Mouse (Mus musculus) lung, postnatal 10 days (tissue): ENCODE measurements at regions not wholly inside any gene's neighbourhood (a gene's known extent, or its start where the extent isn't known, plus 50 kb on each side); places are given as distances from the start of the nearest gene placed in this dataset.

Experiments
- DNase-seq: peaks from one replicate; pipeline ENCODE4 v3.0.0; 2021

DNA sequence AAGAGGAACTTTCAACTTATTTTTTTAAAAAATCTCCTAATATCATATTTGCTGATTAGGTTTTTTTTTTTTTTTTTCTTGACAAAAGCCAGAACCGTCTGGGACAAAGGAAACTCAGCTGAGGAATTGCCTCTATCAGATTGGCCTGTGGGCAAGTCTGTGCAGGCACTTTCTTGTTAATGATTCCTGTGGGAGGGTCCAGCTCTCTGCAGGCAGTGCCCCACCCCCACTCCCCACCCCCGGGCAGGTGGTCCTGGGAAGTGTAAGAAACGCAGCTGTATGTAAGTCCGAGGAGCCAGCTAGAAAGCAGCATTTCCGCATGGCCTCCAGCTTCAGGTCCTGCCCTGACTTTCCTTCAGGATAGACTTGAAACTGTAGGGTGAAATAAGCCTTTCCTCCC lies 377.7 kb downstream of the Sox2 start:
- no peak for DNase-seq

DNA sequence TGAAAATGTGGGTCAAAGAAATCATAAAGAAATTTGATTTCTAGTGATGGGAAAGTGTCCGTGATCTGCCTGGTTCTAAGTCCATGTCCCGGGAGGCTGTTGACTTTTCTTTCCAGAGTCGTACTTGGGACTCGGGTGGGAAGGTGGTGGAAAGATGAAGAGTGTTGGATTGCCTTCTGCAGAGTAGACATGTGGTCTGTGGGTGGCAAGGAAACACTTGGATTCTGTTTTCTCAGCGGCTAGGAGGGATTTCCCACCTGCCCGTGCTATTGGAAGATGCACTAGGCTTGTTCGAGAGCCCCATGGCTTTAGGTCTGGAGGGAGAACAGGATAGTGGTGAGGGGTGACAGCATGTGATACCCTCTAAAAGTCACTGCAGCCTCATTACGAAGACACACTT lies 379.7 kb downstream of the Sox2 start:
- DNase-seq = no peak

DNA sequence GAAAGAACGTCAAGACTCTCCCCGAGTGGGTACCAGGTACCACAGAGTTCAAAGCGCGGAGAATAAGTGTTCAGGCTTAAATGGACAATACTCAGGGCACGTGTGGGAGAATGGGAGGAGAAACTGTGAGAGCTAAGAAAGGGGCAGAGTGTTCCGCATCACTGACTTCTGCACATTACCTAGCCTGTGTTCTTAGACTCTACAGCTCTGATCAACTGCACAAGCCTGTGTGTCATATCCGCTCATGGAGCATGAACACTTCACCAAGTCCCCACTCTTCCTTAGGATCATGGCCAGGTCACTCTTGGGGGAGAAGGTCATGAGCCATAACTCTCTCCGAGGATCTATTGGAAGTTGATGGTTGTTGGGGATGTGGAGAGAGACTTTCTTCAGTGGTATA lies 383.4 kb downstream of the Sox2 start:
- no peak for DNase-seq

DNA sequence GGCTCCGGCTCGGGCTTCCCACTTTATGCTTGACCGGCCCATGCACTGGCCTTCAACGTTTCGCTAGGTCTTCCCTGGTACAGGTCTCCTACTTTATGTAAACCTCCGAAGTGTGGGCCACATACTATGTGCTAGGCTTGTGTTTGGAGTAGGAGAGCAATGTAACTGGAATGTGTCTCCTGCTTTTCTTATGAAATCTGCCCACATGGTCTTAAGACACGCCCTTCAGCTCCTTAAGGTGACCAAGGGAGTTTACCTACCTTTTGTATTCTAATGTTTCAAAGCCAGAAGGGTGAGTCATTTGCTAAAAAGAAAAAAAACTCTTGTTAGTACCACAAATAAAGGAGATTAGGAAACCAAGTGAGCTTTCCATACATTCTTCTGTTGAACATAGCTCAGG lies 385.0 kb downstream of the Sox2 start:
- DNase-seq = peak; percentile 3

DNA sequence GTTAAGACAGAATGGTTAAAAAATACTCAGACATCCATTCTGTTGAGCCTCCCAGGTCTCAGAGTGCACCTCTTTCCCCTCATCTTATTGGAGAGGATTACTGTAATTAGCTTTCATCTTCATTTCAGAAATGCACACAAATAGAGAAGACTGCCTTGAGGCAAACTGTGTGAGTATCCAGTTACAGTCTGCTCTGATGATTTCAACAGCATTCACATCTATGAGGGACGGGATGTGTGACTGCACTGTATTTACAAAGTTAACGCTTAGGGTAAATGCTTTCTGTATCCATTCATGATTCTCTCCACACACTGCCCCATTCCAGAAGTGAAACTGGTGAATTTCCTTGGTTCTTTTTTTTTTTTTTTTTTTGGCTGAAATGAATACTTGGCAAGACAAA lies 393.5 kb downstream of the Sox2 start:
- DNase-seq = no peak

DNA sequence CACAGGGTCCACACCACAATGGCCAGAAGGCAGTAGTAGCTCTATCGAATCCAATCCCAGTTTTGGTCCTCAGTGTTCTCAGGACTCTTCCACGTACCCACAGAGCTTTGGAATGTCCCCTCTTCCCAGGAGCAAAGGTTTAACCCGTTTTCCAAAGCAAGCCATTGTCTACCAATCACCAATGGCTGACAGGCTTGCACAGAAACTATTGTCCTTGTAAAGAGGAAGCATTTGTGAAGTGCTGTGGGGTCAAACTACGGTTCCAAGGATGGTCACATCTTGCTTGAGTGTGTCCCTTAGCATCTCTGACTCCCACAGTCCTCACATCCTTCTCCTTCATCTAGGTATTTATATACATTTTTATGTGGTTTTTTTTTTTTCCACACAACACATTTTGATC lies 409.2 kb downstream of the Sox2 start:
- DNase-seq = no peak

DNA sequence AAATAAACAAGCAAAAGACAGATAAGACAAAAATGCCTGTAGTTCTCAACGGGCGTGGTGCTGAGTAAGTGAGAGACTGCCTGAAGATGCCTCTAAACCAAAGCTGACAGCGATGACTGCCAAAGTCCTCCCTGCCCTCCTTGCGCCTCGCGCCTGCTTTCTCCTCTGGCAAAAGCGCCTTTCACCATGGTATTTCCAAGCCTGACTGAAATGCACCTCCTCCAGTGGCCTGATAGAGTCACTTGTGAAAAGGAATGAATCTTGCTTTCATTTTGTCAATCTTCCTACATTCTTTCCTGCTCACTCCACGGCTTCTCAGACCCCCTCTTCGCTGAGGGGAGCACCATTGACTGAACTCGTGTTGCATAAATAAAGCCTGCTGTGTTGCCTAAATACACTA lies 409.8 kb downstream of the Sox2 start:
- no peak for DNase-seq

DNA sequence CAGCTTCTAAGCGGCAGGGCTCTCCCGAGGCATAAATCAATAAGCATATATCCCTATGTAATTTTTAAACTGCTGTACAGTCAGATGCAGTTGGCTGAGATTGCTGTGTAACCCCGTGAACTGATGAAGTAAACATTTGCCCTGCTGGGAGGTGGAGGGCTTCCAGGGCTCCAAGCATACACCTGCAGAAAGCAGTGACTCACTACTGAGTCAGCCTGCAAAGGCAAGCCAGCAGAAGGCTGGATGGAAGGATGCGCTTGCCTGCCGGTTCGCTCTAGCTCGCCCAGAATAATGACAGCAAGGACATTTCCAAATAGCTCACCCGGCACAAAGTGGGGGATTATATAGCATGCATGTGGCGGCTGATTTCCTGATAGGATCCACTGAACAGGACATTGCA lies 416.6 kb downstream of the Sox2 start:
- DNase-seq = no peak

DNA sequence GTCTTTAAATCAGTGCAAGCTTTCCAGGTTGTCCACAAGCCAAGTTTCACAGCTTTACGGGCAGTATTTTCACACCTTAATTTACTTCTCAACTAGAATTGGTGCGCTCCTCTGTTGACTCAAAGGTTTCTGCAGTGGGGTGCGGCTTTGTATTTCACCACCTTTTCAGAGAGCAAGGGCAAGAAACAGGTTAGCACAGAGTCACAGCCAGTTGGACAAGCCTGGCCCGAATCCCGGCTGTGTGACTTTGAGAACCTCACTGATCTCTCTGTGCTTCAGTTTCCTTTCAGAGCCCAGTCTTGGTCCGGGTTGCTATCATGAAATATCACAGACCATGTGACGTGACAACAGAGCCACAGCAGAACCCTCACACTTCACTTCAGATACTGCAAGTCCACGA lies 418.4 kb downstream of the Sox2 start:
- DNase-seq = no peak

DNA sequence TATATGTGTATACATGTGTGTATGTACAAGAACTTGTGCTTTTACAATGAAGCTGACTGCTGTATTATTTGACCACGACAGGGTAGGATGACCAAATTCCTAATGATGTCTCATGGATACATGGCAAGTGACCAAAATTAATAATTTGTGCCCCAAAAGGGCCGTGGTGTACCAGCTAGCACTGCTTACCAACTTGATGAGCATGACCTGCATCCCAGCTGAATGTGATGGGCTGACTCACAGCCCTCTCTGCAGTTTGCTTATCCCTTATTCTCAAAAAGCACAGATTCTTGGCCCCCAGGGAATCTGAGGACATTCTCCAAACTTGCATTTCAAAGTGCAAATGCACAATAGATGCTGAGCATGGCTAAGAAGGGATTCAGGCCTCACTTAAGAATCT lies 420.8 kb downstream of the Sox2 start:
- no peak for DNase-seq

DNA sequence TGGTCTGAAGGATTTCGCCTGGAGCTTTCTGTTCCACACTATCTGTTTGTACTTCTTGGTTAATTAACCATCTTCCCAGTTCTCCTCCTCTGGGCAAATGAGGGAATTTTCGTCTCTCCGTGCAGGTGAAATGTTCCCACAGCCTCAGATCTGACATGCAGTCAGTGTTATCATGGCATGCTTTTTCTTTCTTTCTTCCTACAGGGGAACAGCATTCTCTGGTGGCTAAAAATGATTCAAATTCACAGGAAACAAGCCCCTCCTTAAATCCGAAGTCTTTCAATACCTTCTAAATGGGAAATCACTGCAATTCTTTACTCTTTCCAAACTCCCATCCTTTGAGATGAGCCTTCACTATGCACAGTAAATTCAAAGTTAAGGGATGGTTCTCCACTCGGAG lies 429.7 kb downstream of the Sox2 start:
- no peak for DNase-seq

DNA sequence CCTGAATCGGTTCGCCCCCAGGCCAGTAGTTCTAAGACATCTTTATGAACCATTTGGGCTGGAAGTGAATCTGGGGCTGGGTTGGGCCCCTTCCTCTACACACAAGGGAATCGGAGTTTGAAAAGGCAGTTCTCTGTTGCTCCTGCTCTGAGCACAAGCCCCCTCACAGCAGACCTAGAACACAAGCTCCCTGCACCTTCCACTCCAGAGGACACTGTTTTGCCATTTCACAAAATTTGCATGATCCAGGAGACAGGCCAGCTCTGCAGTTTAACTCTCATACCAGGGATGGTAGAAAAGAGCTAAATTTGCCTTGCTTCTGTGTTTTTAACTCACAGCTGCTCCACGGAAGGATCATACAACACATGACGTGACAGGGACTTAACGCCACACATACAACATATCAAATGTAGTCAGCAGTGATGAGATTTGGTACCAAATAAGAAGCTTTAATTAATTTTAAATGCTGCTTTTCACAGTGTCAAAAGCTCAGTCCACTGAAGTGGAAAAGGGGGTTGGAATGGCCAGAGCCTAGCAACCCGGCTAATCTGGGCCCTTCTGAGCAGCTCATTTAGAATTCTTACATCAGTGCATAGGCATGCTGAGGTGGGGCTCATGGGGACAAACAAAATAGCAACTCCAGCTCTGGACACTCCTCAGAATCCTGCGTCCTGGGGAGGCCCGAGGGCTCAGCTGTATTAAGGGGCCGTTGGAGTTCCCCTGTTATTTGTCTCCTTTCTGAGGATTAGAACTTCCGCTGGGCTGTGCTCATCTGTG lies 434.1 kb downstream of the Sox2 start:
- DNase-seq = peak; percentile 9

DNA sequence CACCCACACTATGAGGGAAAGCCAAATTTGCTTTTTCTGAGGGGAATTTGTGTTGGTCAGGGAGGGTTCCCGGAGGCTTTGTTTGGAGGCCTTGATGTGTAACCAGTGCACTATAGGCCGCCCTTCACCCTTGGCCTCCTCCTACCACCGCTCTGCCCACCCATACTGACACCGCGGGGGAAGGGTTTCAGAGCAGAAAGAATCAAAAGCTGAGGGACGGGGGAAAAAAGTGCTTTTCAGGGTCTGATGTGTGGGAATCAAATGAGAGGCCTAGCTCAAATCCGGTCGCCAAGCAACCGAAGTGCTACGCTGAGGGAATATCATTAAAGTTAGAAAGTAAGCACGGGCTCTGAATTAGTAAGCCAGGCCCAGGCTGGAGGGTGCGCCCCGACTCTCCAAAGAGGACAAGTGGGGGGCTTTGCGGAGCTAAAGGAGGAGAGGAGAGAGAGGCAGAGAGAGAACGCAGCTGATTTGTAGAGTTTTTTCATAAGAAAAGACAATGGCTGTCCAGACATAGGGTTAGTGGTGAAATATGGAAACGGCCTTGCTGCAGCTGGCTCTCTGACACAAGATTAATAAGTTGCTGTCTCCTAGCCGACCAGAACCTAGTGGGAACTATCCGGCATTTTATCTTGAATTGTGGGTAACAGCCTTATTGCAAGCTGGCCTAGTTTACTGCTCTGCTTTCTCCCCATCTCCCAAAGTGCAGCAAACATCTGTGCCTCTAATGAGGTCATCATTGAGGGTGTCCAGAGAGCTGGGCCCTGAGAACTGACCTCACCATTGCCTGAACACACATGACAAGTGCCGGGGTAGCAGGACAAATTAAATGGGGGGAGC lies 438.3 kb downstream of the Sox2 start:
- DNase-seq = no peak

DNA sequence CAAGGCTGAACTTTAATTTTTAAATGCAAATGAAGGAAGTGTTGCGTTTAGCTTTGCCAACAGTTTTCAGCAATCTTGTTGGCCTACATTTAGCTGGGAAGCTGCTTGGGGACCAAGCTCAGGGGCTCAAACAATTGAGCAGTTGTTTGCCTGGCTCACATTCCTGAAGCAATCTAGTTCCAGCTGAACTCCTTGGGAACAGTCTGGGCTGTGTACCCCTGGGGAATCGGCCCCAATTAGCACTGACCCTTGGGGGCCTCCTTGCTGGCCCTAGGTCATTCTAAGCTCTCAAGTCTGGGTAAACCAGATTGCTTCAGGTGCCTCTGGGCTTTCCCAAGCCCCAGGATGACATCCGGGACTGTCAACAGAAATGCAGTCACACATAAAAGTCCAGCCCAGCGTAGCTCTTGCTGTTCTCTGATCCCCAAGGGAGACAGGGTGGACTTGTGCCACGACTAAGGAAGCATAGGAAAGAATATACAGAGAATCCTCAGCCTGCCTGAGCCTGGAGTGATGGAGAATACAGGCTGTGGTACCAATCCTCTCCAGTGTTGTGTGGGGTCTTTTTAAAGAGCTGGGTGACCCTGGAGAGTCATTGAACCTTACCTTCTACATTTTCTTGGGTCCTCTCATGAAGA lies 440.4 kb downstream of the Sox2 start:
- DNase-seq = no peak

DNA sequence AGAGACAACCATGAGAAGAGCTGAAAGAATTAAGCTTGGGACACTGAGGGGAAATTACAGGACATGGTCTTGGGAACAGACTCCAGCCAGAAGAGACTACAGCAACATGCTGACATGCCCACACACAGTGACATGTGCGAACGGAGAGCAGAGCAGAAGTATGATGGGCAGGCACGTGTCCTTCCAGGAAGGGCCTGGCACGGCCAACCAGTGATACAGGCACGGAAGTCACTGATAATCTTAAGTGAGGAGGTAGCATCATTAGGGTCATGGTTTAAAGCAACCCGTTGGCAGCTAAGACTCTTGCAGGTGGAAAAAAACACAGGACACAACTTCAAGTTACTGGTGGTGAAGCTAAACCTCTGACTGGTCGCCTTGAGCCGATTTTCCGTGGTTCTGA lies 442.8 kb downstream of the Sox2 start:
- no peak for DNase-seq

DNA sequence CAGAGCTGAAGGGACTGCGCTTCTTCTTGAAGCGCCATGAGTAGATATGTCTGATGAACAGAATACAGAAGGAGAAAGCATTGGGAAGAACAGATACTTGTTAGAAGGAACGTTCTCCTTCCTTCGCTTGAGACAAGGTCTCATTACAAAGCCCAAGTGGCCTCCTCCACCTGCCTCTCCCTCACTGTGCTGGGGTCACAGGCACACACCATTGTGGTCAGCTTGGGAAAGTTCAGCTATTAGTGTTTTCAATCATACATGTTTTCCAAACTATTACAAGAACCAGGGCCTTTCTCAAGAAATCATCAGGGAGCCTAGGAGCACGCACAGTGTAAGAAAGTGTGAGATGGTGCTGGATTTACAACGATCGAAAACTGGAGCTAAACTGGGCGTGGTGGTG lies 445.0 kb downstream of the Sox2 start:
- no peak for DNase-seq

DNA sequence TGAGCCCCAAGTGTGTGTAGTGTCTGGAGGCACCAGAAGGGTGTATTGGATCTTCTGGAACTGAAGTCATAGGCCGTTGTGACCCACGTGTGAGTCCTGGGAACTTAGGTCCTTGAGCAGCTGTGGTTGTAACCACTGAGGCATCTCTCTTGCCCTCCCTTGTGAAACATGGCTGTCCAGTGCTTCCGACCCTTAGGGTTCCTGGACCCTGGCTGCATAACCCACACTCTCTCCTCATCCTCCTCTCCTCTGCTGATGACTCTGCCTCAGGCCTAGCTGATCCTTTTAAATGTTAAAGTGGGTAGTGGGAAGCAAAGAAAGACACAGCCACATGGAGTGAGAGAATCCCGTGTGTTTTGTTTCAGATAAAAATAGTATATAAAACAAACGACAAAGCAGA lies 446.2 kb downstream of the Sox2 start:
- no peak for DNase-seq

DNA sequence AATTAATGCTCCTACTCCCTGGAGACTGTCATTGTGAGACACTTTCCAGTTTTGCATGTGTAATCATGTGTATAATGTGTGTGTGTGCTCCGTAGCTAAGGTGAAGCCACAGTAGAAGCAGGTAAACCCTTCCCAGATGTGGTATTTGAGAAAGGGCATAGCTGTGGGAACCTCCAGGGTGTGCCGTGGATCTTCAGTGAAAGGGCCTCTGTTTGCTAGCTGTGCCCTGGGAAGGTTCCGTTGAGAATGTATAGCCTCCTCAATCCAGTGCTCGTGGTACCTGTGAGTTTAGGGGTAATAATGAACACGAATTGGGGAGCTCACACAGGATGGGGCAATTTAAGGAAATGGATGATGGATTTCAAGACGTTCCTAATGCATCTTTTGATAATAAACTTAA lies 447.6 kb downstream of the Sox2 start:
- DNase-seq = no peak

DNA sequence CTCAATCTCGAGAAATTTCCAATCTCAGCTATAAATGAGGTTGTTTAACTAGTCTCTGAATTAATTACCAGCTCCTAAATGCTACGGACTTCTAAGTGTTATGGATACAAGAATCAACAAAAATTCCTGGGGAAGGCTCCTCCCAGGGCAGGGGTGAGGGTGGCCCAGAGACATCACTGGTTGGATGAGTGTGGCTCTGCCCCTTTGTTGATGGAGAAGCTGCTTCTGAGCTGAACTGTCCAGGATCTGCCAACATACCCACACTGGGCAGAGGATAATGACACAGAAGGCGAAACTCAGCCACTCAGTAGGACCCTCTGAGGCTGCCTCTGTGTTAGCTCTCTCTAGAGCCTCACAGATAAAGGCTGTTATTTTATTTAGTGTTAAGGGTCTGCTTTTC lies 449.0 kb downstream of the Sox2 start:
- DNase-seq = no peak

DNA sequence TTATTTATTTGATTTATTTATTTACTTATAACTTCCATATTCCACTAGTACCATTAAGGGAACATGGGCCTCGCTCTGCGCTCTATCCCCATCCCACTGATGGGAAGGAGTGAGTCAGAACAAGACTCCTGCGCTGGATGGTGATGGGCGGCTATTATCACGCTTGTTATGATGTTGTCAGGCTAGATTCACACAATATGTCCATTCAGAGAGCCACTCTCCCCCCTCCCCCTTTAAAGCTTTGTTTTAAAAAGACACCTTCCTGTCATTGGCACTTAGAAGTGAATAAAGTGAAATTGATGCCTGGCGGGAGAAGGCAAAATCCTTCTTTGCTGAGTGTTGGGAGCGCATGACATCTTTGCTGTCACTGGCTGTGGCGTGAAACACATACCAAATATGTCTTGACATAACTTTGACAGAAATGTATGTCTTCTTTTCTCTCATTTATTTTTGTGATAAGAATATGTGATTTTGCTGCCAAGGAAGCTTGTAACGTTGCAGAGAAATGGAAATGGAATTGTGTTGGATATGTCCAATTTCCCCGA lies 449.7 kb downstream of the Sox2 start:
- no peak for DNase-seq

DNA sequence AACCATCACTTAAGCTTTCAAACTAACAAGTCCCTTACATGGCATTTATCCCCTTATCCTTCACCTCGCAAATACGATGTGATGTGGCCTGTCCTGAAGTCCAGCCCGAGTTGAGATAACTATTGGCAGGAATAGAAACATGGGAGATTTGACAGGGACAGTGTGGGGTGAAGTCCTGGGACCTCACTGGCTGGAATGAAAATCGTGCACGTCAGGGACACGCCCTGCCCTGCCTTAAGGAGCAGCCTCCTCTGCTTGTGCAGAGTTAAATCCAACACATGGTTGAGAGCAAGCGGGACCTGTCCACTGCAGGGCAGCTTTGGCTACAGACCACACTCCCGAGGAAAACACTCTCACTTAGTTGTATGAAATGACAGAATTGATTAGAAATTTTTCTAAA lies 451.1 kb downstream of the Sox2 start:
- DNase-seq = no peak

DNA sequence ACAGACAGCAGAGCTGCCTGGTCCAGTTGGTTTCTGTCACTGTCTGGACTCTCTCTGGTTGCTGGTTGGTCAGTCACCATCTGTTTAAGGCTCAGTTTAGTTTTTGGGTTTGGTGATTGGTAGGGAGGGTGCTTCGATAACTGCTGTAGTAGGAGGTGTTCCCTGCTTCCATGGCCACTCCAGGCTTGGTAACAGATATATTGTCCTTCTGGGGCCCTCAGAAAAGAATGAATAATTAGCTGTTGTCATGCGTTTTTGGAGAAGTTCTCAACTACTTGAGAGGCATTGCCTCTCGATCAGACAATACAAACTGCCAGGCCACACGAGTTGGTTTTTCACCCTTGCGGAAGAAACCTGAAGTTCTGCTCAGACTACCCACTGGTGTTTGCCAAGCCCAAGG lies 451.7 kb downstream of the Sox2 start:
- DNase-seq = no peak

DNA sequence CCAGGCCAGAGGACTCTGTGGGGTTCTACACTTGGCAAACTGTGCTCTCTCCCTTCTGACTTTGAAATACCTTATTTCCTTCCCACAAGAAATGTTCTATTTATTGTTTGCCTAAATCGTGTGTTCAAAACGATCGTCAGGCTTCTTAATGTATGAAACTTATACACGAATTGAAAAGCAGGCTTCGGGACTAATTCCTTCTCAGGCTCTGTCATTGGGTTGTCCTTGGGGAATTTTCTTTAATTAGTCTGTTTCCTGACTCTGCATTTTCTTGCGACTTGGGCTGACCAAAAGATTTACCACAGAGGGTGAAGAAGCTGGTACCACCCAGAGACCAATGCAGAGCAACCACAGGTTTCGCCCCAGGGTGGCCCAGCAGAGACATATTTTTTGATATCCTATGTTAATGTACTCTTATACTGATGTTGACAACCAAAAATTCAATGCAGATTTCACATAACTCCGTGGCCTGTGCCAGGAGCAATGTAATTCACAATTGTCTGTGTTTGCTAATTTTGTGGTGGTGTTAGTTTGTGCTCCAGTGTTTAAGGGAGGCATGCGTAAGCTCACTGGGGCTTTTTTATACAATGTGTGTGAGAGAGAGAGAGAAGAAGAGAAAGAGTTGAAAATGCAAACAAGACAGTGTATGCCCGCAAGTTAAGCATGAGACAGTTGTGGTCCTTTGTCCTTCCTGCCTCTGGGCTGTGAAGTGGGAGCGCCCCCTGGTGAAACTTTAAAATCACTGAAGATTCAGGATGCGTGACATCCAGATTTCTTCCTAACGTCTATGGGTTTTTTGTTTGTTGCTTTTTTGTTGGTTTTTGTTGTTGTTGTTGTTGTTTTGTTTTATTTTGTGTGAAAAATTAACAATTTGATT lies 452.7 kb downstream of the Sox2 start:
- DNase-seq = peak; percentile 68
